Mouse (Mus musculus) spleen, postnatal 4 days (tissue): ENCODE measurements at regions not wholly inside any gene's neighbourhood (a gene's known extent, or its start where the extent isn't known, plus 50 kb on each side); places are given as distances from the start of the nearest gene placed in this dataset.

Experiments used
- DNase-seq, 2 experiments: peaks; one replicate each; pipeline ENCODE4 v3.0.0; 2022; ENCODE audit warnings: low spot score in 2 of 2

- no peak for DNase-seq
These were observed 145.4 kb upstream of the Tle3 start for GRCm38 (mm10) chr9:61226596-61227384.

- DNase-seq = no peak
These were observed 144.5 kb upstream of the Tle3 start for GRCm38 (mm10) chr9:61227492-61228229.

- DNase-seq = no peak
These were observed 143.9 kb upstream of the Tle3 start for GRCm38 (mm10) chr9:61228230-61228631.

GRCm38 (mm10) chr9:61230306-61230705 is 141.9 kb upstream of the Tle3 start:
- no peak for DNase-seq

- no peak for DNase-seq
These were observed 139.5 kb upstream of the Tle3 start for GRCm38 (mm10) chr9:61232630-61233029.

GRCm38 (mm10) chr9:61233251-61233650 is 138.9 kb upstream of the Tle3 start:
- DNase-seq = no peak

GRCm38 (mm10) chr9:61235653-61236610 is 136.2 kb upstream of the Tle3 start:
- DNase-seq = no peak

- no peak for DNase-seq
These were observed 133.4 kb upstream of the Tle3 start for GRCm38 (mm10) chr9:61238687-61239250.

- no peak for DNase-seq
These were observed 132.8 kb upstream of the Tle3 start for GRCm38 (mm10) chr9:61239328-61239727.

- DNase-seq = no peak
These were observed 130.7 kb upstream of the Tle3 start for GRCm38 (mm10) chr9:61241442-61241841.

- no peak for DNase-seq
These were observed 129.9 kb upstream of the Tle3 start for GRCm38 (mm10) chr9:61242167-61242860.

- DNase-seq = no peak
These were observed 128.9 kb upstream of the Tle3 start for GRCm38 (mm10) chr9:61243289-61243688.

- no peak for DNase-seq
These were observed 122.3 kb upstream of the Tle3 start for GRCm38 (mm10) chr9:61249691-61250425.

GRCm38 (mm10) chr9:61251606-61252005 is 120.6 kb upstream of the Tle3 start:
- peak; percentile 52 to 76 for DNase-seq

- no peak for DNase-seq
These were observed 118.4 kb upstream of the Tle3 start for GRCm38 (mm10) chr9:61253761-61254160.

GRCm38 (mm10) chr9:61257488-61257887 is 114.7 kb upstream of the Tle3 start:
- no peak for DNase-seq

- no peak for DNase-seq
These were observed 114.1 kb upstream of the Tle3 start for GRCm38 (mm10) chr9:61258100-61258499.

GRCm38 (mm10) chr9:61259421-61260174 is 112.6 kb upstream of the Tle3 start:
- no peak for DNase-seq

- no peak for DNase-seq
These were observed 110.9 kb upstream of the Tle3 start for GRCm38 (mm10) chr9:61261263-61261662.
